Mouse (Mus musculus): Measurements from ENCODE around the gene Gm8229. TPM values are rescaled to one million over a fixed set of nuclear protein-coding genes. Genes with fewer than 3 reads are reported as not detected.
"Not testable (repeated sequence)": the region's sequence is repeated elsewhere in the genome, so short reads cannot be mapped to it uniquely, and the experiment has no call there.

Gm8229 gene
- not detected for total RNA-seq (2022)

GRCm38 (mm10) chr14:44365057-44365456 is at the start of gene Gm8229:
Gm8229 (plus strand) TSS chr14:44365357.
- DNase-seq (ENCODE audit: low spot score in 2 of 2): not testable (repeated sequence)

GRCm38 (mm10) chr14:44338484-44338883 is 26.7 kb upstream of the Gm8229 start, which contains the start of gene Gm5930:
Gm5930 (minus strand) TSS chr14:44338584.
- not testable (repeated sequence) for DNase-seq (ENCODE audit: low spot score in 2 of 2)

- not testable (repeated sequence) for DNase-seq (ENCODE audit: low spot score in 2 of 2)
These were observed 3.7 kb upstream of the Gm8229 start for GRCm38 (mm10) chr14:44361416-44361815.

GRCm38 (mm10) chr14:44362301-44362700 is 2.9 kb upstream of the Gm8229 start:
- not testable (repeated sequence) for DNase-seq (ENCODE audit: low spot score in 2 of 2)

- not testable (repeated sequence) for DNase-seq (ENCODE audit: low spot score in 2 of 2)
These were observed 19.1 kb downstream of the Gm8229 start for GRCm38 (mm10) chr14:44384233-44384632.

GRCm38 (mm10) chr14:44410588-44410987 is 45.4 kb downstream of the Gm8229 start, which contains the start of gene Gm3371:
Gm3371 (minus strand) TSS chr14:44410688.
- not testable (repeated sequence) for DNase-seq (ENCODE audit: low spot score in 2 of 2)

Other genes starting within 250 kb of the Gm8229 start
- not detected for gene Gm3327, start 241.5 kb upstream of the Gm8229 start, total RNA-seq (2022)
- gene Gm8212, start 167.7 kb upstream of the Gm8229 start, total RNA-seq (2022): not detected
- gene 4930503E14Rik, start 152.1 kb upstream of the Gm8229 start, total RNA-seq (2022): not detected
- not detected for gene Gm8220, start 79.8 kb upstream of the Gm8229 start, total RNA-seq (2022)
- not detected for gene Gm5930, start 26.8 kb upstream of the Gm8229 start, total RNA-seq (2022)
- not detected for gene Gm3371, start 45.3 kb downstream of the Gm8229 start, total RNA-seq (2022)
- not detected for gene Gm8232, start 68.3 kb downstream of the Gm8229 start, total RNA-seq (2022)
- not detected for gene BC061237, start 127.1 kb downstream of the Gm8229 start, total RNA-seq (2022)
- gene Gm17093, start 152.9 kb downstream of the Gm8229 start, total RNA-seq (2022): not detected
- gene Gm8247, start 217.8 kb downstream of the Gm8229 start, total RNA-seq (2022): not detected